Mouse (Mus musculus): ENCODE data around the gene Mrpl51.

DNA sequence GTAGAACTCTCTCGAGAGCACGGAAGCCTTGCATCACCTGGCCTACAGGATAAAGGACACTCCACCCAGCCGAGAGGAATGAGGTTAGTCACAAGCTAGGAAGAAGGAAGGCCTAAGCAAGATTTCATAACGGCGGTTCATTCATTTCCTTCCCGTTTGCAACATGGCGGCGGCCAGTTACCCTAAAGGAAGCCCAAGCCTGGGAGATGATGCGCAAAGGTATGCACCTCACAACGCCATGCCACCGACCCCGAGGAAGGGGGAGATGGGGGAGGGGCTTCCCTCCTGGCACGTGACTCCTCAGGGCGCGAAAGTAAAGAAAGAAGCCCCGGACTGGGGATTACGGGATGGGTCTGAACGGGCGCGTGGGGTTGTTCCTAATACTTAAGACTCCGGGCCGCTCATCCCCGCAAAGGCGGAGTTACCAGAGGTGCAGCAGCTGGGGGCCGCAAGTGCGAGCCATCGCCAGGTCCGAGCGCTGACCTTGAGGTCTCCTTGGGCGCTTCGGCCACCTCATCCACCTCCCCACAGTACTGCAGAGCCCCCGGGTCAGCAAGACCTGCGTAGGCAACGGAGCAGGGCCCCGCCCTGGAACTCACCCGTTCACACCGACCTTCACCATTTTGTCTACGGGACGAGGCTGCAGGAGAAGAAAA lies 26.8 kb upstream of the Mrpl51 start:
- TF ChIP-seq POLR2A (IDR thresholded peaks at IDR 0.05; ENCODE audit: borderline replicate concordance, low read depth, low read length), result no peak
- TF ChIP-seq CTCF (IDR thresholded peaks at IDR 0.05; ENCODE audit: low read depth, low read length), result no peak
